Mouse (Mus musculus) spleen, embryonic (tissue): ENCODE results near the gene Fkbp15.

Experiments used
- CTCF ChIA-PET: fragments of 350-600 bp; sonication (Branson Sonifier 250); formaldehyde crosslinking; loops from one replicate; lab custom pipeline; 2022; lab: Charles Lee

Gene Fkbp15

GRCm38 (mm10) chr4:62360088-62360804 is at the start of gene Fkbp15, which contains the start of gene Slc31a1:
TSS of gene Fkbp15 (minus strand) at chr4:62360548.
TSS of gene Slc31a1 (plus strand) at chr4:62360727.
- CTCF ChIA-PET = no interaction called here

GRCm38 (mm10) chr4:62409615-62410014 is 49.3 kb upstream of the Fkbp15 start:
- CTCF ChIA-PET = interaction anchor here (0.5 kb wide), 1 partner anchor 124 kb away, joined by 4 read pairs; no protein-coding TSS in a partner anchor

GRCm38 (mm10) chr4:62408601-62409282 is 48.4 kb upstream of the Fkbp15 start, which contains the start of the genes Cdc26 and Prpf4:
TSS of gene Cdc26 (minus strand) at chr4:62408642.
TSS of gene Prpf4 (plus strand) at chr4:62408797.
- CTCF ChIA-PET = interaction anchor here (0.9 kb wide), 1 partner anchor 113 kb away, joined by 3 read pairs; no protein-coding TSS in a partner anchor

- CTCF ChIA-PET = interaction anchor here (0.6 to 1.0 kb wide), 3 partner anchors 41 to 56 kb away, joined by 3 to 5 read pairs (median 3); no protein-coding TSS in a partner anchor
These were observed 47.6 kb upstream of the Fkbp15 start for GRCm38 (mm10) chr4:62407730-62408582.

- CTCF ChIA-PET = no interaction called here
These were observed 45.8 kb upstream of the Fkbp15 start for GRCm38 (mm10) chr4:62406133-62406532.

- CTCF ChIA-PET = no interaction called here
These were observed 38.6 kb upstream of the Fkbp15 start for GRCm38 (mm10) chr4:62398956-62399355.

- CTCF ChIA-PET = no interaction called here
These were observed 37.4 kb upstream of the Fkbp15 start for GRCm38 (mm10) chr4:62397616-62398365.

- CTCF ChIA-PET = no interaction called here
These were observed 35.5 kb upstream of the Fkbp15 start for GRCm38 (mm10) chr4:62395806-62396205.

- CTCF ChIA-PET = no interaction called here
These were observed 33.1 kb upstream of the Fkbp15 start for GRCm38 (mm10) chr4:62393459-62393858.

GRCm38 (mm10) chr4:62391892-62392291 is 31.5 kb upstream of the Fkbp15 start:
- CTCF ChIA-PET = interaction anchor here (0.6 kb wide), 2 partner anchors 54 to 101 kb away, joined by 3 to 4 read pairs; no protein-coding TSS in a partner anchor

- CTCF ChIA-PET = no interaction called here
These were observed 29.5 kb upstream of the Fkbp15 start for GRCm38 (mm10) chr4:62389592-62390512.

- CTCF ChIA-PET = no interaction called here
These were observed 25.1 kb upstream of the Fkbp15 start for GRCm38 (mm10) chr4:62385439-62385838.

GRCm38 (mm10) chr4:62384159-62384558 is 23.8 kb upstream of the Fkbp15 start:
- CTCF ChIA-PET = no interaction called here

GRCm38 (mm10) chr4:62383752-62384151 is 23.4 kb upstream of the Fkbp15 start:
- CTCF ChIA-PET = no interaction called here

GRCm38 (mm10) chr4:62383207-62383606 is 22.9 kb upstream of the Fkbp15 start:
- CTCF ChIA-PET = no interaction called here

- CTCF ChIA-PET = no interaction called here
These were observed 19.5 kb upstream of the Fkbp15 start for GRCm38 (mm10) chr4:62379724-62380381.

GRCm38 (mm10) chr4:62376123-62376522 is 15.8 kb upstream of the Fkbp15 start:
- CTCF ChIA-PET = no interaction called here

GRCm38 (mm10) chr4:62374342-62374741 is 14.0 kb upstream of the Fkbp15 start:
- CTCF ChIA-PET = no interaction called here

- CTCF ChIA-PET = no interaction called here
These were observed 13.3 kb upstream of the Fkbp15 start for GRCm38 (mm10) chr4:62373668-62374067.
